Mouse (Mus musculus) midbrain, embryonic 10.5 days (tissue): ENCODE data around the gene Ccdc40. TPM values are rescaled to one million over a fixed set of nuclear protein-coding genes. Genes with fewer than 3 reads are reported as not detected.

Experiments used
- DNase-seq: peaks from one replicate; pipeline ENCODE4 v3.0.0-alpha.2; 2017; ENCODE audit warnings: low spot score
- H3K27ac ChIP-seq: fragments of 300-500 bp; sonication (generic); replicated peaks from 2 replicates; pipeline ENCODE4 v1.5.1; 2016; ENCODE audit warnings: mild to moderate bottlenecking
- H3K27me3 ChIP-seq: fragments of 300-500 bp; sonication (generic); 2 replicates; pipeline ENCODE4 v1.6.1; 2016; ENCODE audit warnings: low read depth, mild to moderate bottlenecking; ENCODE audit not compliant: poor library complexity, severe bottlenecking
- H3K36me3 ChIP-seq: fragments of 300-500 bp; sonication (generic); 2 replicates; pipeline ENCODE4 v1.6.1; 2016; ENCODE audit warnings: mild to moderate bottlenecking, moderate library complexity
- H3K4me1 ChIP-seq: fragments of 300-500 bp; sonication (generic); 2 replicates; pipeline ENCODE4 v1.6.1; 2016
- H3K4me3 ChIP-seq: fragments of 300-500 bp; sonication (generic); 2 replicates; pipeline ENCODE4 v1.5.1; 2016; ENCODE audit warnings: mild to moderate bottlenecking, moderate library complexity
- H3K9me3 ChIP-seq: fragments of 300-500 bp; sonication (generic); replicated peaks from 2 replicates; pipeline ENCODE4 v1.6.1; 2016; ENCODE audit warnings: mild to moderate bottlenecking
- WGBS: fragments of 180-500 bp; shearing (Covaris S2); methylation state at CpG from one replicate; pipeline ENCODE4 v1.1.7; 2016; 5-methylcytosine and 5-hydroxymethylcytosine counted together
- polyA plus RNA-seq: library from polyadenylated mRNA; unstranded; fragments of >200 nt; fragmentation: Nextera tagmentation; extraction: Ambion mirVana; gene quantifications from 2 replicates; pipeline ENCODE4 v1.2.1, GENCODE M21; 2016

The Ccdc40 gene
- polyA plus RNA-seq, 1 experiment from 2014 or later, result 20.6 TPM

GRCm38 (mm10) chr11:119211604-119212309, 16.6 kb upstream of the Ccdc40 start:
- no peaks in the 10 kb centered on the region for H3K9me3 ChIP-seq
- H3K4me3 ChIP-seq, result no peak overlapping the region
- 85% methylated on average over 21 of the region's 21 CpGs for WGBS
- H3K36me3 ChIP-seq, result peaks cover 47% of the 10 kb centered on the region
- H3K27me3 ChIP-seq, result no peaks in the 10 kb centered on the region
- peaks cover 55% of the 10 kb centered on the region for H3K4me1 ChIP-seq
- H3K27ac ChIP-seq, result no peak overlapping the region; the same call in 1 of the 2 replicates
- no peak for DNase-seq

DNA sequence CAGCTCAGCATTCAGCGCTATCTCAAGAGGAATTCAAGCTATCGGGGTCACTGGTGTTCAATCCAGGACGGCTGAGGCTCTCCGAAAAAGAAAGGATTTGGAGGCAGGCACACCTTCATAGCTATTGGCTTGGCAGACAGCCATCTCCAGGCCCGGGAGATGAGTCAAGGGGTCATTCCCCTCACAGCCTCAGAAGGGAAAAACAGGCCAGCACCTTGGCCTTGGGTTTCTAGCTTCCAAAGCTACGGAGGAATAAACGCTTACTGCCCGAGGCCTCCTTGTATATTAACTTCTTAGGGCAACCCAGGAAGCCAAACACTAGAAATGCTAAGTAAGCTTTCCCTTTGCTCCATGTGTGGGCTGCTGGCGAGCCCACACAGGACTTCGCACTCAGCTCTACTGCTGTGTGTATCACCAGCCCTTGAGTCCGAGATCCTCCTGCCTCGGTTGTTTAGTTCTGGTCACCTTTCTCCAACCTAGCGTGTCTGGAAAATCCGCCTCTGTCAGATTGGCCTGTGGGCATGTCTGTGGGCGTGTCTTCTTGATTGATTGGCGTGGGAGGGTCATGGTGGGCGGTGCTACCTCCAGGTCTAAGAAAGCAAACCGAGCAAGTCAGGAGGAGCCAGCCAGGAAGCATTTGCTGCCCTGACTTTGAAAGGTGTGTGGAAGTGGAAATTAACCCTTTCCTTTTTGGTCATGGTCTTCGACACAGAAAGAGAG, 15.0 kb upstream of the Ccdc40 start:
- H3K27ac ChIP-seq, result no peak overlapping the region
- no peak overlapping the region for H3K4me3 ChIP-seq
- WGBS, result 64% methylated on average over 19 of the region's 19 CpGs
- H3K4me1 ChIP-seq, result peaks cover 64% of the 10 kb centered on the region
- H3K36me3 ChIP-seq, result peaks cover 42% of the 10 kb centered on the region
- H3K27me3 ChIP-seq, result 0 out of 2 replicates have a peak, but pooled peaks cover 4% of the 10 kb centered on the region
- no peaks in the 10 kb centered on the region for H3K9me3 ChIP-seq
- no peak for DNase-seq

DNA sequence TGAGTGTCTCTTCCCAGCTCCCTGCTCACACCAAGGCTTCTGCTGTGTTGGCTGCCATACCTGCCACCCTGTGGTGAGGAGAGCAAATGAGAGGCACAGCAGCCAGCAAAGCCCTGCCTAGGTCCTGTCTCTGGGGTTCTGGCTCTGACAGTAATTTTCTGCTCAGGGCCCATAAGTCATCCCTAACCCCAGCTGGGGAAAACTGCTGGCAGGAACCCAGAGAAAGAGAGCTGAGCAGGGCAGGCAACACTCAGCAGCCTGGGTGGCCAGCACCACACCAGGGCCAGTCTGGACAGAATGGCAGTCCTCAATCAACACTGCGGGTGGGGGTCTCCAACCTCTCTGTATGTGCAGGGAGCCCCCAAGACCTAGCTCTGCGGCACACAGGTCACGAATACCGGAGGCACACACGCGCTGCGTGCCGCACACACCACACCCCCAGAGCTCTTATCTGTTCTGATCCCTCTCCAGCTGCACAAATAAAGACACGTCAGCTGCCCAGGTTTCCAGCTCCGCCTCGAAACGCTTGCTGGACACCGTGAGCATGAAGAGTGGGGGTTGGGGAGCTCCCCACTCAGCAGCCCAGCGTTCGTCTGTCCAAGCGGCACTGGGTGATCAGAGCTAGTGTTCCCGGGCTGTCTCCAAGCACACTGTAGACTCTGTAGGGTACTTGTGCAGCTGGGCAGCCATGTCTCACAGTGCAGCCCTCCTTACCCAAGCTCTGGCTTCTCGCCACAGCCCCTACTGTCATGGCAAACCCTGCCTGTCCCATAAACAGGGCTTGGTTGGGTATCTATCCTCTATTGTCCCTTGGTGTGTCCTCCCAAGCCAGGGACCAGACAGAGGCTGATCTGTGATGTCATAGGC, 13.1 kb upstream of the Ccdc40 start:
- H3K4me1 ChIP-seq, result peaks cover 74% of the 10 kb centered on the region
- H3K9me3 ChIP-seq, result no peaks in the 10 kb centered on the region
- peak; percentile 58 for DNase-seq
- peak overlapping the region; percentile 86 for H3K27ac ChIP-seq
- H3K27me3 ChIP-seq, result 0 out of 2 replicates have a peak, but pooled peaks cover 4% of the 10 kb centered on the region
- H3K36me3 ChIP-seq, result peaks cover 34% of the 10 kb centered on the region
- peak overlapping the region; percentile 40 for H3K4me3 ChIP-seq
- WGBS, result 19% methylated on average over 18 of the region's 18 CpGs

GRCm38 (mm10) chr11:119215905-119216507, 12.4 kb upstream of the Ccdc40 start:
- H3K27ac ChIP-seq, result peak overlapping the region; percentile 86
- peak; percentile 39 for DNase-seq
- peaks cover 74% of the 10 kb centered on the region for H3K4me1 ChIP-seq
- 0 out of 2 replicates have a peak, but pooled peaks cover 4% of the 10 kb centered on the region for H3K27me3 ChIP-seq
- H3K36me3 ChIP-seq, result peaks cover 28% of the 10 kb centered on the region
- 58% methylated on average over 9 of the region's 9 CpGs for WGBS
- peak overlapping the region; percentile 40 for H3K4me3 ChIP-seq
- no peaks in the 10 kb centered on the region for H3K9me3 ChIP-seq

DNA sequence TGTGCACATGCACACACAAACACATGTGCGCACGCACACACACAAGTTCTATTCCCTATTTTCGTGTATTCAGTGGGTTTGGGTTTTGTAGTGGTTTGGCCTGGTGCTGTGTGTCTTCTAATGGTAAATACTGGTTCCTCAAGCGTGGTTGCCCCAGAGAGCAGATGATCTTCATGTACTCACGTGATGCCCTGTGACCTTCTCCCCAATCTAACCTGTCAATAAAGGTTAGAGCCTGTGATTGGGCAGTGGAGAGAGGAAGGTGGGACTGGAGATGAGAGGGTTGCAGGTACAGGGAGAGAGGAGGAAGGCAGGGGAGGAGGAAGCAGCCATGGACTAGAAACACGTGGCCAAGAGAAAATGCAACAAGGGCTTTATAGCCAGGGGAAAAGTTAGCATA, 10.5 kb upstream of the Ccdc40 start:
- H3K4me3 ChIP-seq, result no peak overlapping the region
- H3K9me3 ChIP-seq, result no peaks in the 10 kb centered on the region
- peaks cover 33% of the 10 kb centered on the region for H3K36me3 ChIP-seq
- WGBS, result 93% methylated on average over 6 of the region's 6 CpGs
- 0 out of 2 replicates have a peak, but pooled peaks cover 4% of the 10 kb centered on the region for H3K27me3 ChIP-seq
- peaks cover 93% of the 10 kb centered on the region for H3K4me1 ChIP-seq
- H3K27ac ChIP-seq, result no peak overlapping the region
- no peak for DNase-seq

- H3K4me1 ChIP-seq, result peaks cover 88% of the 10 kb centered on the region
- WGBS, result 11% methylated on average over 17 of the region's 17 CpGs
- peaks cover 45% of the 10 kb centered on the region for H3K36me3 ChIP-seq
- H3K27me3 ChIP-seq, result 0 out of 2 replicates have a peak, but pooled peaks cover 4% of the 10 kb centered on the region
- no peaks in the 10 kb centered on the region for H3K9me3 ChIP-seq
- peak overlapping the region; percentile 29; the same call in 1 of the 2 replicates for H3K4me3 ChIP-seq
- H3K27ac ChIP-seq, result peak overlapping the region; percentile 70
- DNase-seq, result no peak
Observed at GRCm38 (mm10) chr11:119219816-119220465, 8.4 kb upstream of the Ccdc40 start.

DNA sequence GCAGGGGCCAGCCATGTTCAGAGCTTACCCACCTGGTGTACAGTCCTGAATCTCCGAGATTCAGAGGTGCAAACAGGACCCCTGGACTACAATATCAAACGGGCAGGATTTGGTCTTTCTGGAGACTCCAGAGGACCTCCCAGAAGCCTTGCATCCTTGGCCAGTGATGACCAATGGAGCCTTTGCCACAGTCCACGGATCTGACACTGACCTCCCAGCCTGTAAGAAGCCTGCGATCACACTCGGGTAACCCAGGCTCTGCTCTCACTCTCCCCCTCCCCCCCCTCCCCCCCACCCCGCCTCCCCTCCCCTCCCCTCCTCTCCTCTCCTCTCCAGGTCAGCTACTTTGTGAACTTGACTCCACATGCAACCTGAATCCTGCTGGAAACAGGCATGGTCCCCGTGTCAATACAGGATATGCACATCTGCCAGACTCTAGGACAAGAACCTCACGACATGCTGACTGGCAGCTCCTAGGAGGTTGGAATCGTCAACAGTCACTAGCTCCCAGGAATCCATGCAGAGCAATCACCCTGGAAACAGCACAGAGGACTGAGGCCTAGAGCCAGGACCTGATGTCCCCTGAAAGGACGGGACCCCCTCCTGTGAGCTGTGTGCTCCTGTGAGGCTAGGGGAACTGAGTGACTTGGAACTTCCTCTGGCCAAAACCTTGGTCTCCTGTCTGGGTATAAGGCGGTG, 6.4 kb upstream of the Ccdc40 start:
- Histone ChIP-seq H3K4me3 (no peak overlapping the region), H3K36me3 (peaks cover 49% of the 10 kb centered on the region), H3K9me3 (no peaks in the 10 kb centered on the region), H3K27ac (peak overlapping the region; percentile 52; the same call in 1 of the 2 replicates), H3K27me3 (0 out of 2 replicates have a peak, but pooled peaks cover 4% of the 10 kb centered on the region), H3K4me1 (peaks cover 86% of the 10 kb centered on the region)
- WGBS, result 35% methylated on average over 10 of the region's 11 CpGs
- DNase-seq, result no peak

DNA sequence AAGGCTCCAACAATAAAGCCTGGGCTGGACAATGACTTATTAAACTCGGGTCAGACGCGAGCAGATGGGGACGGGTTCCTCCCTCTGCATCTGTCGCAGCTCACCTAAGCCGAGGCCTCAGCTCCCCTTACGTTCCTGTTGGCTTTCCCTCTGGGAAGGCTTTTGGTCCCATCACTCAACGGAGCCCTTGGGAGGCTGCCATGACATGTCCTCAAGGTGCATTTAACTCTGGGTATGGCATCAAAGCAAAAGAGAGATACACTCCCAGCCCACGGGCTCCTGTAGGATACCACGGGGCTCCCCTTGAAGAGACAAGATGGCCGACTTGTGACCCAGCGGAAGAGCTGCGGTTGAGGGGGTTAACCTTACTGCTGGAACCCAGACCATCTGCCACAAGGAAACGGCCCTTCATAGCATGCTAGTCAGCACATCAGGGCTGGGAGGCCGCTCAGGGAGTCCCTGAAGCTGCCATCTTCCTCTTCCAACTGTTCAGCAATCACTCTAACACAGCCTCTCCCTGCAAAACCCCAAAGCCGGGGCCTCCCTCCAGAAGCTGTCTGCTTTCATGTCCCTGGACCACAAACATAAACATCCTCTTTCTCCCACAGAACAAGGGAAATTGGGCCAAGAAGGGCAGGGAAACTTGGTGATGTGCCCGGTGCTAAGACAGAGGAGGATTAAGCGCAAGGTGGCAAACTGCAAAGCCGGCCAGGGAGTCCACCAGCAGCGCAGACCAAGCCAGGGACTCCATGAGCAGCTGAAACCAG, 5.1 kb upstream of the Ccdc40 start:
- Histone ChIP-seq H3K36me3 (peaks cover 39% of the 10 kb centered on the region), H3K27ac (peak overlapping the region; percentile 49; the same call in 1 of the 2 replicates), H3K27me3 (no peaks in the 10 kb centered on the region), H3K4me3 (no peak overlapping the region), H3K9me3 (no peaks in the 10 kb centered on the region), H3K4me1 (peaks cover 93% of the 10 kb centered on the region)
- 88% methylated on average over 20 of the region's 20 CpGs for WGBS
- DNase-seq, result no peak

- no peaks in the 10 kb centered on the region for H3K27me3 ChIP-seq
- H3K4me1 ChIP-seq, result peaks cover 94% of the 10 kb centered on the region
- no peak overlapping the region for H3K27ac ChIP-seq
- DNase-seq, result no peak
- WGBS, result 95% methylated on average over 6 of the region's 6 CpGs
- peaks cover 28% of the 10 kb centered on the region; the same call in 1 of the 2 replicates for H3K36me3 ChIP-seq
- H3K9me3 ChIP-seq, result no peaks in the 10 kb centered on the region
- H3K4me3 ChIP-seq, result no peak overlapping the region
Observed at GRCm38 (mm10) chr11:119224926-119225325, 3.4 kb upstream of the Ccdc40 start.

DNA sequence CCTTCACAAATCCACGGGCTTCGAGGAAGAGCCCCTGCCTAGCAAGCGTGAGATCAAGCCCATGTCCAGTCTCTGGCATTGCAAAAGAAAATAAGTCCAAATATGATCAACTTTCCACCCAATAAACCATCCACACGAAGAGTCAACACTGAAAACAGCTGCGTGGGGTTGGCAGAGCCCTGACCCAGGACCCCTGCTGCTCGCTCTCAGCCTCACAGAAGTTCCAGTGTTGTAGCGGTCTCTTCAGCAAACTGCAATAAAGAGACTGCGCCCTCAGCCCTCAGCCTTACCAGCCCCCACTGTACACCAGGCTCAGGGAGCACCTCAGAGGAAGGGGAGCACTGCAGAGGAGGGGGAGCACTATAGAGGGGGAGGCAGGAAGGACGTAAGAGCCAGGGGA, 2.7 kb upstream of the Ccdc40 start:
- H3K27ac ChIP-seq, result no peak overlapping the region
- H3K27me3 ChIP-seq, result no peaks in the 10 kb centered on the region
- H3K9me3 ChIP-seq, result no peaks in the 10 kb centered on the region
- H3K4me1 ChIP-seq, result peaks cover 94% of the 10 kb centered on the region
- H3K4me3 ChIP-seq, result 0 out of 2 replicates have a peak overlapping the region, but pooled peaks have one; percentile 2
- WGBS, result 82% methylated on average over 9 of the region's 9 CpGs
- peaks cover 28% of the 10 kb centered on the region; the same call in 1 of the 2 replicates for H3K36me3 ChIP-seq
- DNase-seq, result no peak

GRCm38 (mm10) chr11:119227591-119227990, 781 bp upstream of the Ccdc40 start:
- Histone ChIP-seq H3K4me1 (peaks cover 78% of the 10 kb centered on the region), H3K9me3 (no peaks in the 10 kb centered on the region), H3K4me3 (peak overlapping the region; percentile 90), H3K27me3 (no peaks in the 10 kb centered on the region), H3K36me3 (peaks cover 37% of the 10 kb centered on the region), H3K27ac (peak overlapping the region; percentile 95)
- 14% methylated on average over 12 of the region's 12 CpGs for WGBS
- no peak for DNase-seq
